In genomic region chr2:178885686-178886085, GRCm38 (mm10) we compare ENCODE assay signal across 8 mouse cellular contexts.
A peak's percentile ranks its signal among the peaks of the same experiment; 100 is the strongest.
DNase-seq lines count a peak whose midpoint lies in the region; ATAC-seq and TF ChIP-seq lines count a peak whose summit lies in the region.

No protein-coding gene starts in this region.

- 48% methylated on average over 5 of the region's 5 CpGs for WGBS in hindbrain, postnatal 0 days
- 52% methylated on average over 5 of the region's 5 CpGs for WGBS in hindbrain, embryonic 14.5 days

- no peaks in the 10 kb centered on the region for H3K36me3 ChIP-seq in hindbrain, postnatal 0 days (ENCODE audit: insufficient read depth, low read length)
- no peaks in the 10 kb centered on the region for H3K36me3 ChIP-seq in hindbrain, embryonic 14.5 days (replicated peaks; ENCODE audit: control insufficient read depth, insufficient read depth)

- DNase-seq in hindbrain, postnatal 0 days (ENCODE audit: low spot score) = no peak
- no peak for DNase-seq in hindbrain, embryonic 14.5 days (ENCODE audit: low spot score)
- peak; percentile 41 for DNase-seq in thymus, postnatal 4 days
- no peak for DNase-seq in thymus, postnatal 10 days (ENCODE audit: low spot score in 2 of 2)
- no peak for DNase-seq in yolk sac, embryonic 10.5 days (ENCODE audit: low spot score)

- H3K9ac ChIP-seq in hindbrain, postnatal 0 days (replicated peaks; ENCODE audit: low read length) = no peak overlapping the region
- no peak overlapping the region for H3K9ac ChIP-seq in hindbrain, embryonic 14.5 days

- no peak for ATAC-seq in hindbrain, postnatal 0 days
- ATAC-seq in hindbrain, embryonic 14.5 days (ENCODE audit: low FRiP score) = no peak
- peak; percentile 65 for ATAC-seq in common myeloid progenitor, adult 5-6 weeks (replicated peaks; ENCODE audit: low read depth, poor library complexity, severe bottlenecking)
- peak; percentile 92 for ATAC-seq in megakaryocyte progenitor cell, adult 5-6 weeks (replicated peaks; ENCODE audit: poor library complexity)
- ATAC-seq in activated CD4-positive, CD25-positive, alpha-beta regulatory T cell, adult 4 months = no peak

- TF ChIP-seq CTCF in hindbrain, postnatal 0 days (IDR thresholded peaks at IDR 0.05; ENCODE audit: low read depth) = peak; percentile 59

- no peak overlapping the region for H3K4me3 ChIP-seq in hindbrain, postnatal 0 days (ENCODE audit: low read length)
- H3K4me3 ChIP-seq in hindbrain, embryonic 14.5 days (replicated peaks; ENCODE audit: low read length) = no peak overlapping the region

- no peak overlapping the region for H3K4me2 ChIP-seq in hindbrain, postnatal 0 days (ENCODE audit: low read depth, low read length)
- no peak overlapping the region for H3K4me2 ChIP-seq in hindbrain, embryonic 14.5 days (replicated peaks)

- H3K4me1 ChIP-seq in hindbrain, postnatal 0 days (ENCODE audit: insufficient read depth, low read length) = no peaks in the 10 kb centered on the region
- 0 out of 2 replicates have a peak, but pooled peaks cover 3% of the 10 kb centered on the region for H3K4me1 ChIP-seq in hindbrain, embryonic 14.5 days (replicated peaks; ENCODE audit: control insufficient read depth, insufficient read depth, low read length)

- no peak overlapping the region for H3K27ac ChIP-seq in hindbrain, postnatal 0 days
- H3K27ac ChIP-seq in hindbrain, embryonic 14.5 days = no peak overlapping the region

- no peaks in the 10 kb centered on the region for H3K27me3 ChIP-seq in hindbrain, postnatal 0 days (ENCODE audit: insufficient read depth, low read length)
- no peaks in the 10 kb centered on the region for H3K27me3 ChIP-seq in hindbrain, embryonic 14.5 days (ENCODE audit: control insufficient read depth, insufficient read depth, low read length)

- no peaks in the 10 kb centered on the region for H3K9me3 ChIP-seq in hindbrain, postnatal 0 days (ENCODE audit: low read length)
- no peaks in the 10 kb centered on the region for H3K9me3 ChIP-seq in hindbrain, embryonic 14.5 days (ENCODE audit: control insufficient read depth, low read length)

Comparison
In these comparisons a context has a peak if more than half of its experiments do, and no peak if none do; other contexts are left out.
1. ATAC-seq: peak in common myeloid progenitor, adult 5-6 weeks (single experiment) and megakaryocyte progenitor cell, adult 5-6 weeks (single experiment); none in hindbrain, postnatal 0 days (single experiment), hindbrain, embryonic 14.5 days (single experiment) and activated CD4-positive, CD25-positive, alpha-beta regulatory T cell, adult 4 months (single experiment).